Mouse (Mus musculus): ENCODE data around the gene 5430419D17Rik.

- TF ChIP-seq CTCF (IDR thresholded peaks at IDR 0.05; ENCODE audit: control insufficient read depth, insufficient read depth, insufficient replicate concordance, low read depth, low read length), result no peak
- TF ChIP-seq POLR2A (IDR thresholded peaks at IDR 0.05; ENCODE audit: control insufficient read depth, low read depth, low read length), result no peak
These were observed 122.9 kb downstream of the 5430419D17Rik start for GRCm38 (mm10) chr7:131297151-131297550.

Measured in testis, adult 2 months (tissue).